Mouse (Mus musculus) thymus, postnatal 0 days (tissue): ENCODE results near the gene Gm9903. TPM values are rescaled to one million over a fixed set of nuclear protein-coding genes. Genes with fewer than 3 reads are reported as not detected.

Source experiments
- DNase-seq: peaks from one replicate; pipeline ENCODE4 v3.0.0-alpha.2; 2015; ENCODE audit warnings: low spot score
- polyA plus RNA-seq: library from polyadenylated mRNA; unstranded; fragments of >200 nt; fragmentation: Nextera tagmentation; extraction: Ambion mirVana; gene quantifications from 2 replicates; pipeline ENCODE4 v1.2.1, GENCODE M21; 2015

Gm9903 gene
- polyA plus RNA-seq = 0.44 and 0.60 TPM in 2 replicates

GRCm38 (mm10) chr5:33629301-33629987 lies at the start of gene Gm9903, which contains the start of gene Fam53a:
Gene Gm9903, plus strand, starts transcription at chr5:33629925.
Gene Fam53a, minus strand, starts transcription at chr5:33629635.
- DNase-seq = peak; percentile 98

DNA sequence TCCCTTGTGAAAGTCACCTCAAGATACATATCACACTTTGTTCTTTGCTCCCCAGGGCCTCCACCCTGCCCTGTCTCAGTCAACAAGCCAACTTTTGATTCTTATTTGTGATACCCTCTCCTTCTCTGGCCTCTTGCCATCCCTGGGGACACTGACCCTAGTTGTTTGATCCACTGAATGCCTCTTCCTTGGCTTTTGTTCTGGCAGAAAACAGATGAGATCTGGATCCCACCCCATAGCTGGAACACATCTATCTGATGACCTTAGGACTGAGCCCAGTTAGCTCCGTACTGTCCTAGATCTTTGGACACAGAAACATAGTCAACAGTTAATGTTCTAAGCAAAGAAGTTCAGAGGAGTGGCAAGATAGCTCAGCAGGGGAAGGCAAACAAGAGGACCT lies 49.4 kb upstream of the Gm9903 start:
- no peak for DNase-seq

- no peak for DNase-seq
Observed at GRCm38 (mm10) chr5:33587498-33588058, 42.1 kb upstream of the Gm9903 start.

- no peak for DNase-seq
Observed at GRCm38 (mm10) chr5:33588066-33588465, 41.7 kb upstream of the Gm9903 start.

- DNase-seq = peak; percentile 73
Observed at GRCm38 (mm10) chr5:33589221-33589888, 40.4 kb upstream of the Gm9903 start.

DNA sequence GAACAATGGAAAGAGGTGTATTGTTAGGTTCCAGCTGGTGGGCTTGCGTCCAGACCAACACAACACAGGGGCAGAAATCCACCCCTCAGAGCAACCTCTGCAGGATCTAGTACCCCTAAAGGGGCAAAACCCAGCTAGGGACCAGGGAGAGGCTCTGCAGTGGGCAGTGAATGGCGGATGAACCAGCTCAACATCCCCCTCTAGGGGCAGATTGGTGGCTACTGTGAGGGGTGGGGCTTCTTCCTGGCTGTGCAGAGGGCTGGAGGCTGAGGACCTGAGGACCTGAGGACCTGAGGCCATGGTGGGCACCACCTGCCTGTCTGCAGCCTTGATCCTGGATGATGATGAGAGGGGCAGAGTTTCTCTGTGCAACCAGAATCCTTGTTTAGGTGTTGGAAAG lies 36.1 kb upstream of the Gm9903 start:
- DNase-seq = peak; percentile 24

GRCm38 (mm10) chr5:33605314-33605713 lies 24.4 kb upstream of the Gm9903 start:
- no peak for DNase-seq

DNA sequence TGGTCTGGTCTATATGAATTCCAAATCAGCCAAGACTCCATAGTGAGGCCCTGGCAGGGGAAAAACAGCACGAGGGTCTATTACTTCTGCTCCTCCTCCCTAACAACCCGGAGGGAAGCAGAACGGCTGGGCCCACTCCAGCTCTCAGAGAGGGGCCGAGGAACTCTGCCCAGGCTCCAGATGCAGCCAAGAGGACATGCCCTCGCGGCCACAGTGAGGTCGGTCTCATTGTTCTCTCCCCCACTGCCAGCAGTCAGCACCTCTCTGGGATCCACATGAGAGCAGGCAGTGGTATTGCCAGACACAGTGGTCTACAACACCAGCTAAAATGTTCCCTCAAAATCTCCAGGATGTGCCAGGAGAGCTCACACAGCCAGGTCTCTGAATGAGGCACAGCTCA lies 23.1 kb upstream of the Gm9903 start:
- no peak for DNase-seq

GRCm38 (mm10) chr5:33607434-33607833 lies 22.3 kb upstream of the Gm9903 start:
- no peak for DNase-seq

DNA sequence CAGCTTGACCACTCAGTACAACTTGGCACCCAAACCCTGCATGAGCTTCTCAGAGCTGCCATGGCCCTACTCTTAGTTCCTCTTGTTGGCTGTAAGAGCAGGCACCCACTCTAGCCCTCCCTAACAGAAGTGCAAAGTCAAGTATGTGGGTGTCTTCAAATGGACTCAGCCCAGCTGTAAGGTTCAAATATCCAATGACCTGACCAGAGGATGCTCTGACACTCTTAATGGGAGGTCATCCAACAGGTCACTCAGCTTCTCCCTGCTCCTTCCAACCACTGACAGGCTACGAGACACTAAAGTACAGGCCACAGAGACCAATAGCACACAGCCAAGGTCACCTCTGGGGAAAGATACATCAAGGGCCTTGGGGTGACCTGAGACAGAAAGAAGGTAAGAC lies 20.5 kb upstream of the Gm9903 start:
- DNase-seq = no peak

- no peak for DNase-seq
Observed at GRCm38 (mm10) chr5:33611795-33612194, 17.9 kb upstream of the Gm9903 start.

GRCm38 (mm10) chr5:33614391-33614790 lies 15.3 kb upstream of the Gm9903 start:
- DNase-seq = no peak

DNA sequence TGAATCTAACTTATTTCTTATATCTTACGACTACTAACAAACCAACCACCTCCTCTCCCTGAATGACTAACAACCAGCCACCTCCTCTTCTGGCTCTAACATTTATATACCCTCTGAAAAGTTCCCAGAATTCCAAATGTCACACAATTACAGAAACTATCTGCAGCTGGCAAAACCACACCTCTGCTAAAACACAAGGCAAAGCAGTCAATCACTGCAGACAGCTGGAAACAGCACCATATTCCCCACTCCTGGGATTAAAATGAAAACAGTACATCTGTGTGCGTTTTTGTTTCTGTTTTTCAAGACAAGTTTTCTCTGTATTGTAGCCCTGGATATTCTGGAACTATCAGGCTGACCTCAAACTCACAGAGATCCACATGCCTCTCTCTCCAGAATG lies 7.1 kb upstream of the Gm9903 start:
- no peak for DNase-seq

DNA sequence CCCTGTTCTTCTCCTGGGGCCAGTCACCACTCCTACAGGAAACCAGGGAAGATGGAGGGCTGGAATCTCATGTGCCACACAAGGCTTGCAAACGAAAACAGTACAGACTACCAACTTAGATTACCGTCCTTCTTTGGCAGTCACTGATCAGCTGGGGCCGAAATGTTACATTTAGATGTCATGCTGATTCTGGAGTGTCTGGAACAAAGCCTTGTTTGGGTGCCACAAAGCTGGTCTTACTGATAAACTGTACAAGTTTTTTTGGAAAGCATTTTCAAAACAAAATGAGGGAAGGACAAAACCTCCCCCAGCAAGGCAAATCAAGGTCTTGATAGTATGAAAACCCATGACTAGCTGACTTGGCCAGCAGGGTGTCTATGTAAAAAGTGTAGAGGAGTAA lies 6.0 kb upstream of the Gm9903 start:
- no peak for DNase-seq

DNA sequence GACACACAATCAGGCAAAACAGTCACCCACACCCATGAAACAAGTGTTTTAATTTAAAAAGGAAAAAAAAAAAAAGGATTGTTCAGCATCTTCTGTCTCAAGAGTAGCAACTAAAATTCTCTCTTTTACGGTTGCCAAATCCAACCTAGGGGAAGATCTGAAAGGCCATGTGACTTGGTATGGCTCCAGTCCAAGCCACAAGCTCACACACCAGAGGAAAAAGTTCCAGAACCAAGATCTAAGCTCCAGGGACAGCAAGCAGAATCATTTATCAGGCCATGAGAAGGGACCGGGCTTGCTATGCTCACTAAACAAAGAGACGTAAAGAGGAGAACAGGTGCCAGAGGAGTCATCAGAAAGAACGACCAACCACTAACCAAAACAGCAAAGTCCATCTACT lies 1.8 kb upstream of the Gm9903 start:
- DNase-seq = peak; percentile 9

- peak; percentile 76 for DNase-seq
Observed at GRCm38 (mm10) chr5:33628820-33629300, 865 bp upstream of the Gm9903 start.

GRCm38 (mm10) chr5:33630061-33630460 lies 336 bp downstream of the Gm9903 start:
- peak; percentile 48 for DNase-seq

- no peak for DNase-seq
Observed at GRCm38 (mm10) chr5:33630615-33631014, 890 bp downstream of the Gm9903 start.

DNA sequence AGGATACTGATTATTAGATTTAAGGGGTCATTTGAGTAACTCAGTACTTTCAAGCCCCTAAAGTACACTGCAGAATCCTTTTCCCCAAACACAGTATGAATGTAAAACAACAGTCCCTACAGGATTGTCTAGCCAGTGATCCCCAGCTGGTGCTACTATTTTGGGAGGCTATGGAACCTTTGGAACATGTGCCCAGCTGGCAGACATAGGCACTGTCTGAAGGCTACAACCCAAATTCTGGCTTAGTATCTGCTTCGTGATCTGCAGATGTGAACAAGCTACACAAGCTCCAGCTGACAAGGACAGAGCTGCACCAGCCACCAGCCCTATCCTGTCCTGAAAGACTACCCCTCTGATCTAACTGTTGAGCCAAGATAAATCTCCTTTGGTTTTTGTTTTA lies 2.8 kb downstream of the Gm9903 start:
- DNase-seq = no peak

DNA sequence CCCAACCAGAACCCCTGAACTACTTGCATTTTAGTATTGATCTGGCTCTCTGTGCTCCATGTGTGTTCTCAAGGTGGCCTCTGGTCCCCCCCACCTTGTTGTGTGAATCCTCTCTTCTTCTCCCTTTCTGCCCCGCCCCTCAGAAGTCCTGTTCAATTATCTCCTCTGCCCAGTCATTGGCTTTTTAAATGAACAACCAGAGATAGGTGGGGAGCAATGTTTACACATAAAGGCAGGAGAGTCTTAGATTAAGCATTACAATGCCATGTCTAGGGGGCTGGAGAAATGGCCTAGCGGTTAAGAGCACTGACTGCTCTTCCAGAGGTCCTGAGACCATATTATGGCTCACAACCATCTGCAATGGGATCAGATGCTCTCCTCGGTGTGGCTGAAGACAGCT lies 5.6 kb downstream of the Gm9903 start:
- DNase-seq = no peak

DNA sequence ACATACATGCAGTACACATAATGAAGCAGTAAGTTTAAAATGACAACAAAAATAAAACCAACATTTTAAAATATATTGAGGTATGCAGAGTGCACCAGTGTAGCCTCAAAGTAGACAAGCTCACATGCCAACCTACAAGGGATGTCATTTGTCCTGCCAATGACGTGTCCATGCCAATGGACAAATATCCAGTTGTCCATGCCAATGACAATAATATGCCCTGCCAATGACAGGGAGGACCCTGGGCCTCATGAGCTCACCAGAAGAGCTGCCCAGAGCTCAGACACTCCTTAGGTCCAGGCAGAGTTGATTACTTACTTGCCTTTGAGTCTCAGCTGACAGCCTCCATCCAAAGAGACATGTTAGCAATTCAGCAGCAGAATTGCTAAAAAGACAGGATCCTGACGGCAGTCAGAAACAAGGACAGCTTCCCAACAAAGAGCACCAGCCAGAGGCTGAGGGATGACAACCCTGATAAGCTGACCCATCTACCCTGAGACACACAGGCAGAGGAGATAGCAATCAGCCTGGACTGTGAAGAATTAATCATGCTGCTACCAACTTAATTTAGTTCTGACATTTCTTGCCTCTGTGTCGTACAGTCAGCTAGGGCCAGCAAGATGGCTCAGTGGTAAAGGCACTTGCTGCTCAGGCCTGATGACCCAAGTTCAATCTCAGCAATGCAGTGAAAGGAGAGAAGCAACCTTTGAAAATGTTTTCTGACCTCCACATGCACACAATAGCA lies 8.1 kb downstream of the Gm9903 start:
- DNase-seq = no peak

- no peak for DNase-seq
Observed at GRCm38 (mm10) chr5:33638826-33639225, 9.1 kb downstream of the Gm9903 start.
